Mouse (Mus musculus): ENCODE data around the gene Trim46.

- TF ChIP-seq CTCF (conservative IDR thresholded peaks at IDR 0.05; ENCODE audit: low read length) = no peak
- no peak for TF ChIP-seq POU5F1 (IDR thresholded peaks at IDR 0.05; ENCODE audit: borderline replicate concordance, low read length)
Measured at GRCm38 (mm10) chr3:89224796-89225195, 21.3 kb downstream of the Trim46 start.

Measured in E14TG2a.4 (cell line).